Mouse (Mus musculus) ovary, adult 18-20 months (tissue): ENCODE measurements around the gene Csrp1.

Experiments used
- DNase-seq: peaks from one replicate; pipeline ENCODE4 v3.0.0; 2022; ENCODE audit warnings: low spot score, mixed read lengths

Csrp1 gene

DNA sequence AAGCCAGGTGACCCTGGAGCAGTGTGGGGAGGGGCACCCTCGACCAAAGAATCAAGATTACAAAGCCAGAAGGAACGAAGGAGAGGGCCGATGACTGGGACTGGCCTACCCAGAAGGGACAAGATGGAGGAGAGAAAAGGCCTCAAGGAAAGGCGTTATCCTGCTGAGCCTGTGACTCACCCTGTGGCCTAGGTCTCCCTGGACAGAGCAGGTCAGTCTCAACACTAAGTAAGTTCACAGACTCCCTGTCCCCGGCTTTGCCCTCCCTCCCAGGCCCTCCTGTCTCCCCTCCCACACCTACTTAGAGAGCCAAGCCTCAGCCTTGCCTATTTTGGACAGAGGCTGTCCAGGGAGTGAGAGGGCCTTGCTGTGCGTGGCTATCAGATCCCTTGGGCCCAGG lies at the start of gene Csrp1:
TSS of gene Csrp1 (plus strand) at position 79 of the 400 bp plus-strand sequence.
- no peak for DNase-seq

DNA sequence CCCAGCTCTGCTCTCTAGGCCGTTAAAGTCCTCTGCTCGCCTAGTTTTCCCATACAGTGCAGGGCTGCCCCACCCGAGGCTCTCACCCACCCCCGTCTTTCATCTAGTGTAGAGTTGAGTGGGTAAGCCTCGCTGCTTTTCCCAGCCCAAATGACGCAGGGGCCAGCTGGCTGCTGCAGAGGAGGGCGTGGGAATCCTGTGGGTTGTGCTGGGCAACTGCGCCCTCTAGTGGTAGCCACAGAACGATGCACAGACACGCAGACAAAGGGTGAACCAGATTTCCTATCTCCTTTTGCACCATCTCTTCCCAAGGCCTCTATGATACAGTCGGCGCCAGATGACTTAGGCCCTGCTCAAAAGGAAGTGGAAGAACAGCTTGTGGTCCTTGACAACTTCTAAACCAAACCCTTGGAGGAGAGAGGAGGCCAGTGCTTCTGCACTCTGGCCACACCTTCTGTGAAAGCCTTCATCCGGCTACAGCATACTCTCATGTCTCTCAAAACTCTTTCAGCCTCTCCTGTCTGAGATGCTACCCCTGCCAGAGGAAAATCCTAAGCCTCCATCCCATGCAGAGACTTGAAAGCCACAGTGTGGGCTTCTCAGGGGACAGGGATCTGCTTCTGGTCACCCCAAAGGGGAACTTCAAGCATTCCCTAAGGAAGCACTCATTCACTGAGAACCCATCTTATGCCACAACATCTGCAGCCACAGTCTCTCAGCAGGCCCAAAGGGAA lies 49.3 kb upstream of the Csrp1 start:
- DNase-seq = peak; percentile 74

DNA sequence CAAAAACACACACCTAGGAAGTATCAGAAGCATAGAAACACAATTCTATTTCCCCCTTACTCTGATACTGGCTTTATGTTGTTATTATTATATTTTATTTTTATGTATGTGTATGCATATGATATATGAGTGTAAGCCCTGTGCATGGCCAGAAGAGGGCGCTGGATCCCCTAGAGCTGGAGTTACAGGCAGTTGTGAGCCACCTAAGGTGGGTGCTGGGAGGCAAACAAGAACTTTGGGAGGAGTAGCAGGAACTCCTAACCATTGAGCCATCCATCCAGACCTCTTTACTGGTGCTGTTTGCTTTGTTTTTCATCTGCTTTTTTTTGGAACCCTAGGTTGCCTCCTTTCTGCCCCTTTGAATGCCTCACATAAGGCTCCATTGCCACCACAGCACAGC lies 48.5 kb upstream of the Csrp1 start:
- DNase-seq = no peak

DNA sequence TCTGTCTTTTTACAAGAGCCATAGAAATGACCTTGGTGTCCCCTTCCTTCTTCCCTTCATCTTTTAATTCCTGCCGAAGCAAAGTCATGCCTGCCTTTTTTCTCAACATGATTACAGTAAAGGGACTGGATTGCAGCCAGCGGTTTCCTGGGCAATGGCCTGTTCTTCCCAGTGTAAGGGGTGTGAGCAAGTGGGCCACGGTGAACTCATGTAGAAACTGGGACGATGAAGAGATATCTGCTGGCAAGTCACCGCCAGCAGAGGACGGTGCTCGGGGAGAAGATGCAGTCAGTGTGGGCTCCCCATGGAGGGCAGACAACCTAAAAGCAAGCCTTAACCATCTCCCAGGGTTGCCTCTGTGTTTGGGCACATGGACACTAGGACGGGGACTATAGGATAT lies 47.9 kb upstream of the Csrp1 start:
- DNase-seq = peak; percentile 47

DNA sequence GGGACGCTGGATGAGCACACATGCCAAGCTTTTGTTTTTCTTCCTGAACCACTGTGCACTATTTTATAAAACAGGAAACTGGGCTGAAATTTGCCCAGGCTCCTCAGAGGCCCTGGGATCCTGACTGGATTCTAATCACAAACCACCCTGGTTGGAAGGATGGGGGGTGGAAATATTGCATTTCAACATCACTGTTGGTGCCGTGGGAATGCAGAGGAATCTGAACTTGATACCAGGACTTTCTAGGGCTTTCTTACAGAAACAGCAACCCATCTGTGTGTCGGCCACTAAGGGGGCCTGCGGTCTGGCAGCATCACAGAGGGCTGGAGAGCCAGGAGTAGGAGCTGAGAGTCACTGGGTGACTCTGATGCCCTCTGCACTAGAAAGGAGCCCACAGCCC lies 47.5 kb upstream of the Csrp1 start:
- no peak for DNase-seq

DNA sequence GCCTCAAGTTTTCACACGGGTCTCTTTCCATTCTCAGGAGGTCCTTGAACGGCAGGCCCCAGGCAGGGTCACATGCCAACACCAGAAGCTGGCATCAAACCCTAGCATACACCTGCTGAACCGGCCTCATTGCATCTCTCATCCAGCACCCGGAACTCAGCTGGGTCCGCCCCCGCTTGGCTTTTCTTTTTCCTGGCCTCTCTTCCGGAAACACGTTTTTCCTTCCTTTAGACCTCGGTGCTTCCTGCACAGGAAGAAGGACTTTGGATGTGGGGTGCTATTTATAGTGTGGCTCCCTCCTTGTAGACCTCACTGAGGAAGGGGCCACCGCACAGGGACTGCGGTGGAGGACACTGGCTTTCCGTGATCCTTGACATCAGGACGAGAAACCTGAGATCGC lies 46.4 kb upstream of the Csrp1 start:
- no peak for DNase-seq

DNA sequence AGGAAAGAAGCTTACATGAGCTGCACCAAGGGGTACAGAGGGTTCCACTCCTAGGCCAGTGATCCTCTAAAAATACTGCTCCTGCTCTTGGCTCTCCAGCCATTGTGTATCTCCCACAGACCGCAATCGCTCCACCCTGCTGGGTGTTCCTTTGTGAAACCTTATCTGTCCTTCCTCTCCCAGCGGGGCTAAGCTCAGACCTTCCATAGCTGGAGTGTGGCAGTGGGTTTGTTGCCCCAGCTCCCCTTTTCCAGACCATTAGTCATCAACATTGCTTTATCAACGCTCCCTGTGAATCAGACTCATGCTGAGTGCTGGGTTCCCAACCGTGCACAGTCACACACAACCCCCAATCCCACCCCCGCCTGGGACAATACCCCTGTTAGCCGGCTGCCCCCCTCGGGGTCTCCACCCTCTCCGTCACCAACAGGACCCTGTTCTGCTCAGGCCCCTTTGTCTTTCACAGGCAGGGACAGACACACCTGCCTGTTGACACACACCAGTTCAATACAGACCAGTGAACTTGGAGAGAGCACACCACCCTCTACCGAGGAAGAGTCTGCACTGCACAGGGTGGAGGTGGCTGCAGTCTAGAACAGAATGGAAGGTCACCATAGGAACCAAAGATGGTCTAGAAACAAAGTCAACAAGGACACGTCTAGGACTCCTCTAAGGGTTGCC lies 44.3 kb upstream of the Csrp1 start:
- no peak for DNase-seq

DNA sequence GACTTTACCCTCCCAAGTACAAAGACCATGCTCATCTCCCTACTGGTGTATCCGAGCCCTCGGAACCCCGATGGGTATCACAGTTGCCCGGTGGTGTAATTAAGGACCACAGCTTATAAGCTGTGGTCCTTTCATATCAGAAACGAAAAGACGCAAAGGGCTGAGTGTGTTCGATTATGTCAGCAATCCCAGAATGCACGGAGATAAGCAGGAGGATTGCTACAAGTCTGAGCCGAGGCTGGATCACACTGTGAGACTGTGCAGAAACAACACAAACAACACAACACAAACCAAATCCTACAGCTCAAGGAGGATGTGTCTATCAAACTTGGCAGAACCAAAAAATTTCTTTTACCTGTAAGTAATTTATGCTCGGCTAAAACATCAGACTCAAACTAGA lies 43.6 kb upstream of the Csrp1 start:
- DNase-seq = no peak

DNA sequence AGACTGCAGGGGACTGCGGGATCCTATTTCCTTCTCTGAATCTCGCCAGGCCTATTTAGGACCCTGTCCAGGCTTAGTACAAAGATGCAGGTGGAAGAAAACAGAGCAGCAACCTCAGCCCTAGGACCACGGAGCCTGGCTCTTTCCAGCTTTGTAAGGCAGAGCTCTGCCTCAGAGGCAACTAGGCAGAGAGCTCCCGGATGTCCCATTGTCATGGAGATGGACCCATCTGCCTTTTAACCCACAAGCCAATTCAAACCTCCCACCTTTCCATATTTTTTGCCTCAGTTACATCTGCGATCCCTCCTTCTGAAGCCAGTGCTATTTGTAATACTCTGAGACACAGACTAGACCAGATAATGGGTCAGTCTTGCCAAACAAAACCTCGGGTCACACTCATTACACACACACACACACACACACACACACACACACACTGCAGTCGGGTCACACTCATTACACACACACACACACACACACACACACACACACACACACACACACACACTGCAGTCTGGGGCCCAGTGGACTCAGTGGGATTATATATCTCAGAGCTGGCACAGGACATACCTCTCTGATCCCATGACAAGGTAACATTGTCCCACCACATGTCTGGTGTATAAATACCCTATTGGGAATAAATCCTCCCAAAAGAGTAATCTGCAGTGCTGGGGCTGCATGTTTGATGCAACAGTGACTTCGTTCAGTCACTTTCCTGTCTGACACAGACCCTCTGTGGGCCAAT lies 42.8 kb upstream of the Csrp1 start:
- DNase-seq = no peak

DNA sequence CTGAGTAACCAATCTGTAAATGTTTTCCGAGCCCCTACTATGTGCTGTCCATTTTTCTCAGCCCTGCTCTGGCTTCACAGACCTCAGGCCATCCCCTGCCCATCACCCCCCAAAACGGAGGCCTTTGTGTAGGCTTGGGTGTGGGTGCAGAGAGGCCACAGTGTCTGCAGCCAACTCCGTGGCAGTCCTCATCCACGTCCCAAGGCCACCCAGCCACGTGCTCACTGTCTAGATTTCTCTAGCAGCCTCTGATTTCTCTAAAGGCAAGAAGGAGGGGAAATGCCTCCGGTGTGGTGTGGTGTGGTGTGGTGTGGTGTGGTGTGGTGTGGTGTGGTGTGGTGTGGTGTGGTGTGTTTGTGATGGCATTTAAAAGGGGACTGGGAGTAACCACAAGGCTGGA lies 41.7 kb upstream of the Csrp1 start:
- no peak for DNase-seq

DNA sequence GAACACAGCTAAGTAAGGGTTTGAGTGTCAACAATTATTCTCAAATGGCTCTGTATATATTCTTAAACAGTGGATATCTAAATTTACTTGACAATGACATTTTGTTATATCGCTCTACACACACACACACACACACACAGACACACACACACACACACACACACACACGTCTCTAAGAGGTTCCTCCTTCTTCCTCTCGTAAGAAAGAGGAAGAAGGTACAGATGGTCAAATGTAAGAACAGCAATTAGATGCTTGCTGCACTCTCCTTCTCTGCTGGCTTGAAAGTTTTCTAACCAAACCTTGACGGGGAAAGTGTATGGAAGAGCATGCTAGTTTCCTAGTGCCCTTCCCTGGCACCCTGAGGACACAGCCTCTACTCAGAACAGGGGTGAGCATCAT lies 39.1 kb upstream of the Csrp1 start:
- DNase-seq = no peak

DNA sequence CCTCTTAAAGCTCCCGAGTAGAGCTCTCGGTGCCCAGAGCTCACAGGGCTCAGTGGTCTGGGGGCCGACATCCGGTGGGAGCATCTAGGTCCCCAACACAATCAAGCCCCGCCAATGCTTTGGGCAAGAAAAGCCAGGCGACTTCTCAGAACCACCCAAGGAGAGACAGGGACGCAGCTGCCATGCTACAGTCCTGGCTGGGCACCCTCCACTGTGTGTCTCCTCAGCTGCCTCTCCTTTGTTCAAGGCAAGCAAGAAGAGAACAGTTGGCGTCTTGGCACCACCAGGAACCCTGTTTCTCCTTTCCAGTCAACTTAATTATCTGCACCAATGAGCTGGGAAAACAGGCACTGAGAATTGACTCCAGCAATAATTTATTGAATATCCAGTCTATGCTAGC lies 38.7 kb upstream of the Csrp1 start:
- no peak for DNase-seq

DNA sequence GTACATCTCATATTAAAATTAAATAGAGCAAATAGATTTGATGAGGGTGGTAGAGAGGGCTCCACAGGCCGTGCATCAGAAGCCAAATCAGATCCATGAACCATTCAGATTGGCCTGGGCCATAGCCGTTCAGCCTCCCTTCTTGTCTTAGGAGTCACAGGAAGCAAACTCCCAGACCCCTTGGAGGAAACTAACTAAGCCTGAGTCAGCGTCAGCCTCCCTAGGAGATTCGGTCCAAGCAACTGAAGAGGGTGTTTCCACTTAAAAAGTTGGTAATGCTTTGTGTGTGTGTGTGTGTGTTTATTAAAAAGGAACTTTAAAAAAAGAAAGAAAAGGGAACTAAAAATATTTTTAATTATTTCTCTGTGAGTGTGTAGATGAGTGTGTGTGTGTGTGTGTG lies 35.0 kb upstream of the Csrp1 start:
- DNase-seq = no peak

DNA sequence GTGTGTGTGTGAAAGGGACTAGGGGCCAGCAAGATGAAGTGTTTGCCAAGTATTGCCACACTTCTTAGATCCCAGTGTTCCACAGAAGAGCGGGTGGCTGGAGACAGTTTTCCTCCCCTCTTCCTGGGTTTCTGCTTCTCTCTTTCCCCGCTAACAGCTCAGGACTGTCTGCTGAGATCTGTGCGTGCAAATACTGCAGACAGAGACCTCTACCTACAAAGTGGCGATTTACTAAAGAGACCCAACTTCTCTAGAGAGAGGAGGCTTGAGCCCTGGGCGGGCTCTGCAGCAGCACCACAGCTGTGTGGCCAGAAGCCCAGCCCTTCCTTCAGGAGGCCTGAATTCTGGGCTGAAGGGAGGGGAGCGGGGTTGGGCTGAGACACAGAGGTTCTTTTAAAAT lies 34.5 kb upstream of the Csrp1 start:
- DNase-seq = no peak

DNA sequence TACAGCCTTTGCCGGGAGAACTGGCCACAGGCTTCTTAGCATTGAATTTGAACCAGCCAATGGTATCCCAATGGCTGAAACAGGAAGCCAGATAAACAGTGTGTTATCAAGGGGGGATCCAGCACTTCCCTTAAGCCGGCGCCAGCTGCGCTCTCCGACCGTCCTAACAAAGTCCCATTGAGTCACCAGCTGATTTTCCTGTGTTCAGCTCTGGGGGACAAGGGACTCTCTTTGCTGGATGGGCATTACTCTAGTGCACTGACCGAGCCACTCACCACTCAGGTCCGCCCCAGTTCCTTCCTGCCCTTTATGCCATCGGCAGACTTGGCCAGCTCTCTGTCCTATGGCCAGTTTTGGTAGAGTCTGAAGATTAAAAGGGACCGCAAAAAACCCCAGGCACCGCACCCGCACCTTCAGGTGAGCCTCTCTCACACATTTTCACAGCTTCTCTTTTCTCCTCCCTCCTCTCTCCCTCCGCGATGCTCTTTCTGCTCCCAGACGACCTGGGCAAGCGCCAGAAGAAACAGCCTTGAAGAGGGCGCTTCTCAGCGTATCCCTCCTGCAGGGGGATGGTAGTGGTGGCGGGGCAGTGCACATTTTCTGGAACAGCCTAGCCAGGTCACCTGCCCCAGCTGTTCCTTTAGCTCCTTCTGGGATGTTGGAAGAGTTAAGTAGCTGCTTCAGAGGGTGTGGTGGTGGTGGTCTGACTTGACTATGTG lies 32.9 kb upstream of the Csrp1 start:
- DNase-seq = peak; percentile 62

DNA sequence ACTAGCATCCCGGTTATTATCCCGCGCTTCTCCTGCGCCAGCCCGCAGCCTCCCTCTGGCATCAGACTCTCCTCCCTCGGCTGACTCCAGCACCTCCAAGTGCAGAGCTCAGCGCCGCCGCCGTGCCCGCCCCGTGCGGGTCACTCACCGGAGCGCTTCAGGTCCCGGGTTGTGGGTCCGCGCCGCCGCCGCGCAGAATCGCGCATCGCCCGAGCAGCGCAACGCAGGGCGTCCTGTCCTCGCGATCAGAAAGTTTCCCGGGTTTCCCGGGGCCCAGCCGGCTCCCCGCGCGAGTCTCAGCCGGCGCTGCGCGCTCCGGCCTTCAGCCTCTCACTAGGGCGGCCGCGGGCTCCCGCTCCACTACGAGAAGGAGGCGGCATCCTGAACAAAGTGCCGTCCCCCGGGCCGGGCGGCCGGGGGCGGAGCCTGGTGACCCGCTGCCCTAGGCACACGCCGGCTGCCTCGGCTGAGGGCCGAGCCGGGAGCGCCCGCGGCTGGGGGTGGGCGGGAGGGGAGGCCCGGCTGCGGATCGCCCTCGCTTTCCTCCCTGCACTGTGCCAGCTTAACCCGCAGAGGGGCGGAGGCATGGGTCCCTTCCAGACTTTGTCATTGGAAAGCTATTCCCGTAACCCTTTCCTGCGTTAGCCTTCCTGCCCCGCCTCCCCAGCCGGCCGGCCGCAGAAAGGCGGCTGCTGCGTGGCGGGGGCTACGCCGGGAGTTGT lies 31.9 kb upstream of the Csrp1 start:
- peak; percentile 84 for DNase-seq

DNA sequence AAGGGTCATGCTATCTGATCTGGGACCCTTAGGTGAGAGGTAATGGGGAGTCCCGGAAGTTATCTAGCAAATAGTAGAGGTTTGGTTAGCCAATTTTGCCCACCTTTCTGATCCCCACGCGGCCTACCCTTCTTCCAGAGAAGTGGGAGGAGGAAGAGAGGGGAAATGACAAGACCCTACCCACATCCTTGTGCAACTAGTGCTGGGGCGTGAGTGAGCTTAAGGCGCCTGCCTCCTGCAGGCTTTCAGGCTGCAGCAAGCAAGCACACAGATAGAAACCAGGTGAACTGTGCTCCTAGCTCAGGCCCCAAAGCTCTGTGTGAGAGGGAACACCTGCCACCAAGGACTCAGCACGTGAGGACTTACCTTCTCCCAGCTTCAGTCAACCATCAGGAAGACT lies 31.2 kb upstream of the Csrp1 start:
- no peak for DNase-seq

DNA sequence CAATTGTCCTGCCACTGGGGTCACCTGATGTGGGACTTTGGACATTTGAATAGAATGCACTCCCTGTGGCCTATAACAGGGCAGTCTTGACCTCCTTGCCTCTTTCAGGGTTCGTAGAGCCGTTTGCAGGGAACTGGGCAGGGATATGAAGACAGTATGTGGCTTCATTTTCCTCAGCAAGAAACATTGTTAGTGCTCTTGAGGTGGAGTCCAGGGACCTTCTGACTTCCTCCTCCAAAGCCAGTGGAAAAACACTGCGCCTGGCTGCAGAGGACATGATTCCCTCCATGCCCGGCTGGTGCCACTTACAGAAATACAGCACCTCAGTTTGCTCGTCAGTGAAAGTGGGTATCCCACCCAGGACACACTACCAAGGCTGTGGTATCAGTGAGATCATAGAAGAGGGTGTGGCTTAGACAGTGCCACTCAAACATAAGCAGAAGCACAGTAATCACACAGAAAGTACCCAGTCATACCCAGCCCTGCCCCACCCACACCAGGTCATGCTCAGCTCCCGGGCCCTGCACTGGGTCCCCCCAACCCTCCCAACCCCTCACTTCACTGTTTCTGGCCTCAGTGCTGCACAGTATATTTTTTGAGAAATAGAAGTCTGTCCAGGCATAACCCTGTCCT lies 29.0 kb upstream of the Csrp1 start:
- no peak for DNase-seq

DNA sequence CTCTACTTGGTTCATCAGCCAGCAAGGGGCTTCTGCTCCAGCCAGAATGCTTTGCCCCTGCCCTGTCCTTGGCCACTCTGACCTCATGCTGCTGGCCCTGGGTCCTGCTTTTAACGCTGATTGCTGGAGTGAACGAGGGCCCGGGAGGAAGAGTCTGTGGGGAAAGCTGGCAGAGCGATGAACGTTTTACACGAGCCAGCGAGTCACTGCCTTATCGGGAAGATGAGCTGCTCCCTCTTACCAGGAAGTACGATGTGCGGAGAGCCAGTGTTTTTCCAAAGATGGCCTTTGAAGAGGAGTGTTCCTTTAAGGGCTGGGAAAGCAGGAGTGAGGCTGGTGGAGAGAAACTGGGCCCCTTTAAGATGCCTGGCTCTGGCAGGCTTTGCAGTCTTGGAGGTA lies 28.4 kb upstream of the Csrp1 start:
- DNase-seq = no peak

DNA sequence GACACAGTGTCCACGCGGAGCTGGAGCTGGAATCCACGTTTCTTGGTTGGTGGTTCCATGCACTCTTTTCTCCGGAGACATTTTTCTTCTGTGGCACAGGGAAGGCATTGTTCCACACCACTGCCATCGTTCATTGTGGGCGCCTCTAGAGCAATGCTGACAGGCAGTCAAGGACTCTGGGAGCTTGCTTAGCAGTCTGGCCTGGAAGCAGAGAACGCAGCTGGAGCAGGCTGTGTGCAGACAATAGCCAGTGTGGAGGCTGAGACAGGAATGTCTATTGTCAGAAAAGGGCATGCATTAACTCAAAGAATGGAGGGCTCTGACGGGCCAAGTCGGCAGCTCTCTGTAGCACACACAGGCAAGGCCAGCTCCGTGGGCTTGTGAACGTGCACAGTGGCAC lies 25.7 kb upstream of the Csrp1 start:
- DNase-seq = no peak

DNA sequence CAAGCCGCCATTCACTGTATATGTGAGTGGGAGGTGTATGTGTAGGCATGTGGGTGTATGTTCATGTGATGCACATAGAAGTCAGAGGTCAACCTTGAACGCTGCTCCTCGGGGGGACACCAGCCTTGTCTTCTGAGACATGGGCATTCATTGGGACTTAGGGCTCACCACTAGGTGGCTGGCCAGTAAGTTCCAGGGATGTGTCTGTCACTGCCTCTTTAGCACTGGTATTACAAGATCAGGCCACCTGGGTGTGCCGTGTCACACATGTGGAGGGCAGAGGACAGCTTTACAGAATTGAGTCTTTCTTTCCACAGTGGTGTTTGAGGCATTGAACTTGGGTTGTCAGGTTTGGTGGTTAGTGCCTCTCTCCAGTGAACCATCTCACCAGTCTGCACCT lies 22.4 kb upstream of the Csrp1 start:
- no peak for DNase-seq
